Mouse (Mus musculus) neural tube, embryonic 14.5 days (tissue): ENCODE measurements around the gene Cacng4. TPM values are rescaled to one million over a fixed set of nuclear protein-coding genes. Genes with fewer than 3 reads are reported as not detected.

ENCODE experiments used
- ATAC-seq: fragments of 200-750 bp; cut with Nextera tagmentation; 2 replicates; pipeline ENCODE4 v1.8.0; 2017; ENCODE audit warnings: low read depth, mild to moderate bottlenecking, moderate TSS enrichment, moderate library complexity
- H3K27ac ChIP-seq: fragments of 300-500 bp; sonication (generic); 2 replicates; pipeline ENCODE4 v1.5.1; 2014; ENCODE audit warnings: low read depth, mild to moderate bottlenecking, control low read depth, low read length, moderate library complexity, mixed read lengths
- H3K27me3 ChIP-seq: fragments of 300-500 bp; sonication (generic); 2 replicates; pipeline ENCODE4 v1.6.1; 2014; ENCODE audit warnings: low read length; ENCODE audit not compliant: control insufficient read depth, insufficient read depth
- H3K36me3 ChIP-seq: fragments of 300-500 bp; sonication (generic); 2 replicates; pipeline ENCODE4 v1.6.1; 2014; ENCODE audit warnings: low read length, mixed read lengths; ENCODE audit not compliant: control insufficient read depth, insufficient read depth
- H3K4me1 ChIP-seq: fragments of 300-500 bp; sonication (generic); 2 replicates; pipeline ENCODE4 v1.6.1; 2014; ENCODE audit warnings: low read length; ENCODE audit not compliant: control insufficient read depth, insufficient read depth
- H3K4me2 ChIP-seq: fragments of 300-500 bp; sonication (generic); 2 replicates; pipeline ENCODE4 v1.6.1; 2014; ENCODE audit warnings: mild to moderate bottlenecking, low read depth, low read length, control low read depth
- H3K4me3 ChIP-seq: fragments of 300-500 bp; sonication (generic); 2 replicates; pipeline ENCODE4 v1.5.1; 2014; ENCODE audit warnings: low read depth, low read length, control low read depth, mixed read lengths
- H3K9ac ChIP-seq: fragments of 300-500 bp; sonication (generic); replicated peaks from 2 replicates; pipeline ENCODE4 v1.6.1; 2014; ENCODE audit warnings: low read depth, mild to moderate bottlenecking, control low read depth, low read length, mixed read lengths
- H3K9me3 ChIP-seq: fragments of 300-500 bp; sonication (generic); 2 replicates; pipeline ENCODE4 v1.6.1; 2016; ENCODE audit warnings: low read length; ENCODE audit not compliant: control insufficient read depth
- WGBS: fragments of 180-500 bp; shearing (Covaris S2); extraction: QIAGEN DNeasy Blood & Tissue Kit; methylation state at CpG from one replicate; pipeline ENCODE4 v1.1.7; 2014; 5-methylcytosine and 5-hydroxymethylcytosine counted together
- polyA plus RNA-seq: library from polyadenylated mRNA; unstranded; fragments of >200 nt; fragmentation: Nextera tagmentation; extraction: Ambion mirVana; gene quantifications from 2 replicates; pipeline ENCODE4 v1.2.1, GENCODE M21; 2014

Cacng4 gene
- polyA plus RNA-seq, 1 experiment from 2014 or later = 67.5 TPM

DNA sequence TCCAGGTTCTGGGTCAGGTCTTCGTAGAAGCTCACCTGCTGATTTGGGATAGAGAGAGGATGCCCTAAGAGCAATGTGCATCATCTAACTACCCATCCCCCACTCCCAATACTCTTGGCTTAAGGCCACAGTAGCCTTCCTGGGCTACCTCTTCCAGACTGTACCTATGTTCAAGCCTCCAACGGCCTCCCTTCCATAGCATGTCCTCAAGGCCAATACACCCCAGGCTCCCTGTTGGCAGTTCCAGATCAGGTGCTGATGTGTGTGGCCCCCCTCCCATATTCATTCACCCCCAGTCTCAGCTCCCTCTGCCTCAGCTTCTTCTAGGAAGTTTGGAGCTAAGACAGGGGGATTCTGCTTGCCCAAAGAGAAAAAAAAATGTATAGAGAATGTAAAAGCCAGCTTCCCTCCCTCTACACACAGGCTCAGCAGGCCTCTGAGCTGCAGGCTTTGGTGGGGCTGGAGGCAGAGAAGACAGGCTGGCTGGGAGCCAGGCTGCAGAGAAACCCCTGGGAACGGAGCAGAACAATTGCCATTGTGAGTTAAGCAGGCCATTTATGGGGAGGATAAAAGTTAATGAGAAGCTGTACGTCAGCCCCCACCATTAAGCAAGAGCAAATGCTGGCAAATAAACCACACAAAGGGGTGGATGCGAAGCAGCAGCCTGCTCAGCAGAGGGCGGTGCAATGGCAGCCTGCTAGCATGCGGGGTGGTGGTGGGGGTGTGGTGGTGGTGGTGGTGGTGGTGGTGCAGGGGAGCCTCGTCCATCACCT, 31.5 kb downstream of the Cacng4 start:
- WGBS = 9% methylated on average over 8 of the region's 8 CpGs
- Histone ChIP-seq H3K27ac (peak overlapping the region; percentile 76), H3K9me3 (no peaks in the 10 kb centered on the region), H3K9ac (no peak overlapping the region), H3K4me3 (no peak overlapping the region), H3K4me2 (no peak overlapping the region), H3K27me3 (no peaks in the 10 kb centered on the region), H3K36me3 (no peaks in the 10 kb centered on the region), H3K4me1 (peaks cover 48% of the 10 kb centered on the region)
- ATAC-seq = peak; percentile 88

- no peak overlapping the region for H3K9ac ChIP-seq
- WGBS = 59% methylated on average over 10 of the region's 10 CpGs
These were observed 32.4 kb downstream of the Cacng4 start for GRCm38 (mm10) chr11:107761790-107762500.

GRCm38 (mm10) chr11:107760001-107760400, 34.4 kb downstream of the Cacng4 start:
- Histone ChIP-seq H3K4me2 (no peak overlapping the region), H3K9ac (no peak overlapping the region), H3K27ac (peak overlapping the region; percentile 62), H3K27me3 (no peaks in the 10 kb centered on the region), H3K4me3 (no peak overlapping the region), H3K9me3 (no peaks in the 10 kb centered on the region), H3K36me3 (no peaks in the 10 kb centered on the region), H3K4me1 (peaks cover 40% of the 10 kb centered on the region)
- WGBS = 34% methylated on average over 10 of the region's 10 CpGs
- ATAC-seq = no peak

More at GRCm38 (mm10) chr11:107761790-107762500, 32.4 kb downstream of the Cacng4 start:
- Histone ChIP-seq H3K4me3 (no peak overlapping the region), H3K27ac (peak overlapping the region; percentile 76), H3K36me3 (no peaks in the 10 kb centered on the region), H3K9me3 (no peaks in the 10 kb centered on the region), H3K27me3 (no peaks in the 10 kb centered on the region), H3K4me2 (no peak overlapping the region), H3K4me1 (peaks cover 43% of the 10 kb centered on the region)
- no peak for ATAC-seq

- Histone ChIP-seq H3K27ac (peak overlapping the region; percentile 62), H3K36me3 (no peaks in the 10 kb centered on the region), H3K9ac (no peak overlapping the region), H3K27me3 (no peaks in the 10 kb centered on the region), H3K4me1 (peaks cover 40% of the 10 kb centered on the region), H3K9me3 (no peaks in the 10 kb centered on the region), H3K4me3 (no peak overlapping the region), H3K4me2 (no peak overlapping the region)
- WGBS = 78% methylated on average over 9 of the region's 9 CpGs
- ATAC-seq = no peak
These were observed 34.8 kb downstream of the Cacng4 start for GRCm38 (mm10) chr11:107759516-107759915.

DNA sequence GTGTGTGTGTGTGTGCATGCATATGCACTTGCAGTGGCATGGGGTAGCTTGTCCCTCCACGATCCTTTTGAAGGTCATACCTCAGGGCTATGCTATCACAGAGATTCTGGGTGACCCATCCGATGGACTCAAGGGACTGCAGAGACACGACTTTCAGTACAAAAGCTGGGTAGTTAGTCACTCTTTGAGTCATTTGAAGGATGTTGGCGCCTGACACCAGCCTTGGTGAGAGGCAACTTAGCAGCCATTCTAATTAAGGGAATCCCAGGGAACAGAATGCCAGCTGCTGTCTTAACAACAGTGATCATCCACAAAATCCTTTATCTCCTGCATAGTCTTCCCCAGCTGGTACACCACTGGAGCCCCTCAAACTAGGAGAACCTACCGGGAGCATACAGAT, 45.2 kb downstream of the Cacng4 start:
- no peak overlapping the region for H3K27ac ChIP-seq
- no peak for ATAC-seq

GRCm38 (mm10) chr11:107748243-107749035, 45.9 kb downstream of the Cacng4 start:
- ATAC-seq = no peak
- Histone ChIP-seq H3K36me3 (peaks cover 3% of the 10 kb centered on the region; the same call in 1 of the 2 replicates), H3K4me3 (no peak overlapping the region), H3K9ac (no peak overlapping the region), H3K27me3 (no peaks in the 10 kb centered on the region), H3K4me1 (peaks cover under 1% of the 10 kb centered on the region; the same call in 1 of the 2 replicates), H3K27ac (no peak overlapping the region), H3K9me3 (no peaks in the 10 kb centered on the region), H3K4me2 (no peak overlapping the region)
- 63% methylated on average over 5 of the region's 5 CpGs for WGBS

More for the DNA sequence above, 45.2 kb downstream of the Cacng4 start:
- H3K4me2 ChIP-seq = no peak overlapping the region
- no peaks in the 10 kb centered on the region for H3K27me3 ChIP-seq
- no peak overlapping the region for H3K9ac ChIP-seq
- peaks cover 3% of the 10 kb centered on the region; the same call in 1 of the 2 replicates for H3K36me3 ChIP-seq
- no peaks in the 10 kb centered on the region; the same call in 1 of the 2 replicates for H3K4me1 ChIP-seq
- no peak overlapping the region for H3K4me3 ChIP-seq
- WGBS = 64% methylated on average over 5 of the region's 5 CpGs
- H3K9me3 ChIP-seq = no peaks in the 10 kb centered on the region

DNA sequence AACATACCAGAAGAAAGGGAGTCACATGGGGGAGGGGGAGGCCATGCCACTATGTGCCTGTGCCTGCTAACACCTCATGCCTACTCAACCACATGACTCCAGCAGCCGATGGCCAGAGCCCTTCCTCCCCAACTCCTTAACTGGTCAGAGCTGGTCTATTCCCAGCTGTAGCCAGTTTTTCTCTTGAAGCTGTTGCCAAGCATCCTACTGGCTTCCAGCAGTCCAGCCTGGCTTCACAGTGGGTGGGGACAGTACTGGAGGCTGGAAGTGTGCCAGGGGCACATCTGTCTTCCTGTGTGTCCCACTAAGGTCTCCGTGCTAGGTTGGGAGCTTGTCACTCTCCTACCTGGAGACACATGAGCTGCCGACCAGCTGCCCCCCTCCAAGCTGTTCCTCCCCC, 51.3 kb downstream of the Cacng4 start:
- H3K36me3 ChIP-seq = peaks cover 10% of the 10 kb centered on the region; the same call in 1 of the 2 replicates
- H3K27me3 ChIP-seq = no peaks in the 10 kb centered on the region
- H3K4me2 ChIP-seq = no peak overlapping the region
- peaks cover 5% of the 10 kb centered on the region; the same call in 1 of the 2 replicates for H3K4me1 ChIP-seq
- H3K27ac ChIP-seq = no peak overlapping the region
- ATAC-seq = 0 out of 2 replicates have a peak, but pooled peaks have one; percentile 29
- H3K9me3 ChIP-seq = no peaks in the 10 kb centered on the region
- 44% methylated on average over 3 of the region's 3 CpGs for WGBS
- H3K9ac ChIP-seq = no peak overlapping the region
- H3K4me3 ChIP-seq = no peak overlapping the region

- Histone ChIP-seq H3K27me3 (no peaks in the 10 kb centered on the region), H3K9ac (no peak overlapping the region), H3K4me1 (peaks cover 5% of the 10 kb centered on the region; the same call in 1 of the 2 replicates), H3K4me3 (no peak overlapping the region), H3K9me3 (no peaks in the 10 kb centered on the region), H3K36me3 (peaks cover 41% of the 10 kb centered on the region), H3K27ac (no peak overlapping the region), H3K4me2 (no peak overlapping the region)
- 77% methylated on average over 20 of the region's 20 CpGs for WGBS
- no peak for ATAC-seq
These were observed 55.8 kb downstream of the Cacng4 start for GRCm38 (mm10) chr11:107738418-107739099.
